Mouse (Mus musculus) C2C12 (cell line): ENCODE measurements at regions not wholly inside any gene's neighbourhood (a gene's known extent, or its start where the extent isn't known, plus 50 kb on each side); places are given as distances from the start of the nearest gene placed in this dataset.

Experiments used
- CTCF ChIP-seq: IDR thresholded peaks from one replicate; pipeline ENCODE4 v1.5.1; 2011; ENCODE audit not compliant: control insufficient read depth, insufficient read depth, insufficient read length
- USF1 ChIP-seq: IDR thresholded peaks from one replicate; pipeline ENCODE4 v1.6.1; 2011; ENCODE audit warnings: low read depth, mild to moderate bottlenecking, control low read depth, moderate library complexity

DNA sequence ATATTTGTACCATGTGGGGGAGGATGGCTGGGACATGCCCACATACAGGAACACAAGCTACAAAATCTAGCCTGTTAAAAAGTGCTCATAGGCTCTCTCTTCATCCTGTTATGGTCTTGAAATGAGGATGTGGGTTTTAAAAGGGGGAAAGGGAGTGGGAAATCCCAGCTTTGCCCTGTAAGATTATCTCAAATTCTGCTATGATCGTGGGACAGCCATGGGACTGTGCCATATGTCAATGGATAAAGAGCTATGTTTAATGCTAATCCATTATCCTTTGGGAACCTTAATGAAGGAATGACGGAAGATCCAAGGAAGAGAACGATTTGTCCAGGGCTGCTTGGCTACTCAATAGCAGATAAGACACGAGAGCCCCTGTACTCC lies 113.8 kb upstream of the Foxn2 start:
- TF ChIP-seq USF1, result no peak
- TF ChIP-seq CTCF, result no peak
